Mouse (Mus musculus): Measurements from ENCODE around the gene Tbc1d17.
A peak's percentile ranks its signal among the peaks of the same experiment; 100 is the strongest.
"Not testable (repeated sequence)": the region's sequence is repeated elsewhere in the genome, so short reads cannot be mapped to it uniquely, and the experiment has no call there.

Tbc1d17 gene

GRCm38 (mm10) chr7:44848561-44849415, at the start of gene Tbc1d17, which contains the start of gene Akt1s1:
Gene Tbc1d17, minus strand, starts transcription at chr7:44849079.
Gene Akt1s1, plus strand, starts transcription at chr7:44848991.
- peak; percentile 98 for DNase-seq (ENCODE audit: low read depth in 2 of 2, low spot score in 2 of 2)

- DNase-seq (ENCODE audit: low read depth in 2 of 2, low spot score in 2 of 2) = no peak
Measured at GRCm38 (mm10) chr7:44898607-44899006, 49.7 kb upstream of the Tbc1d17 start.

DNA sequence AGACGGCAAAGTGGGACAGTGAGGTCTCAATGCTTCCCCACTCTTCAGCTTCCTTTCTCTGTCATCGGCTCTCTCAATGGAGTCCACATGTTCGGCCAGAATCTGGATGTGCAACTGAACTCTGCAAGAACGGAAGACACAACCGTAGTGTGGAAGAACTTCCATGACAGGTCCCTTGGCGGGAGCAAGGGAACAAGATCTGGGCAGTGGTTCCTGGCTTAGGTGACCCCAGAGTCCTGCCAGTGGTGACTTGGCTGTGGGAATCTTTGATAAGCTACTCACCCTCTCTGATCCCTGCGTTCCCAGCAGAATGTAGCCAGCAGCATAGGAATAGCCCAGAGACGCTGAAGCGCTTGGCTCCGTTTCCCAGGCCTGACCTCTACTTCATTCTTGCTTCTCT, 47.6 kb upstream of the Tbc1d17 start:
- no peak for DNase-seq (ENCODE audit: low read depth in 2 of 2, low spot score in 2 of 2)

DNA sequence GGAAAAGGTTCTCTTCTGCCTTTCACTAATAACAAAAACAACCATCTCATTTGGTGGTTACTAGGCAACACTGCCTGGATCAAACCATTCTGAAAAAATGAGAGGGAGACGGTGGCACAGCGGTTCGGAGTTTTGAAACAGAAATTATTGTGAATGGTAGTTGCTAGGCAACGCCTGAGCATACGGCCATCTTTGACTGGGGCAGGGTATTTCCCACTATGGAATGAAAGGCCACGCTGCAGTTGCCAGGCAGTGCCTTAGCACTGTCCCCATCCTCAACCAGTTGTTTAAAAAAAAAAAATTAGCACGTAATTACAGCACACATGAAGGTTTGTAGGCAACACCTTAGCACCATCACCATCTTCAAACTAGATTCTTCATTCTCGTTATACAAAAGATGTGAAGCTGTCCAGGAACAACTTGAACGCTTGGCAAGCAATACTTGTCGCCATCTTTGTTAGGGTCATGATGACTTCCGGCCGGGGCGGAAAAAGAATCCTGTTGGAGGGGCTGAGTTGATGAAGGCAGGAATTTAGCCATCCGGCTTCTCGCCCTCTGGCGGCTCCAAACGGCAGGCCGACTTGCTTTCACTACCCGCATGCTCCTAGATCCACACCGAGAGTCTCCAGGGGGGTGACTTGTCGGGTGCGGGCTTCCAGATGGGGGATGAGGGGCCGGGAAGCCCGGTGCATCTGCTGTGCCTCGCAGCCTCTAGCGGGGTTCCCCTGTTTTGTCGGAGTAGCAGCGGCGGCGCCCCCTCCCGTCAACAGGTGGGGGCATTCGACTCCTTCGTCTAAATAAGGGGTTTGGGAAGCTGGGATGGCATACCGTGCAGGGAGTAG, 46.9 kb upstream of the Tbc1d17 start, which contains the start of gene Fuz:
TSS of gene Fuz (plus strand) at position 487 of the 842 bp plus-strand sequence.
- peak; percentile 83 to 86 for DNase-seq (ENCODE audit: low read depth in 2 of 2, low spot score in 2 of 2)

GRCm38 (mm10) chr7:44895206-44895592, 46.3 kb upstream of the Tbc1d17 start:
- no peak for DNase-seq (ENCODE audit: low read depth in 2 of 2, low spot score in 2 of 2)

- DNase-seq (ENCODE audit: low read depth in 2 of 2, low spot score in 2 of 2) = no peak
Measured at GRCm38 (mm10) chr7:44894175-44894574, 45.3 kb upstream of the Tbc1d17 start.

GRCm38 (mm10) chr7:44893197-44893596, 44.3 kb upstream of the Tbc1d17 start:
- no peak for DNase-seq (ENCODE audit: low read depth in 2 of 2, low spot score in 2 of 2)

- DNase-seq (ENCODE audit: low read depth in 2 of 2, low spot score in 2 of 2) = peak; percentile 74 to 81
Measured at GRCm38 (mm10) chr7:44892276-44892921, 43.5 kb upstream of the Tbc1d17 start, which contains the start of gene Med25. Gene Med25, minus strand, starts transcription at chr7:44892712.

DNA sequence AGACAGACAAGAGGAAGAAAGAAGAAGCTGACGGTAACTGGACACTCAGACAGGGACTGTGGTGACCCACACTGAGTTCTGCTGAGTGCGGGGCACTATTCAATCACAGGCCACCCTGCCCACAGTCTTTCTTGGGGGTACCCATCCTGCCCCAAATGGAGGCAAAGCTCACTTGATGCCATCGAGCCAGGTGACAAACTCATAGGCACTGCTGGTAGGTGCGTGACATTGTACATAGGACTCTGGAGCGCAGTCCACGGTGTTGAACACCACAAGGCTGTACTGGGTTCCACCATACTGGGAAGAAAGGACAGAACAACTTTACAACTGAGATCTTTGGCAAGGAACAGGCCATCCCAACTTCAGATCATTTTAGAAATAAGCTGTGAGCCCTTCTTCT, 42.7 kb upstream of the Tbc1d17 start:
- no peak for DNase-seq (ENCODE audit: low read depth in 2 of 2, low spot score in 2 of 2)

GRCm38 (mm10) chr7:44890737-44891136, 41.9 kb upstream of the Tbc1d17 start:
- DNase-seq (ENCODE audit: low read depth in 2 of 2, low spot score in 2 of 2) = no peak

DNA sequence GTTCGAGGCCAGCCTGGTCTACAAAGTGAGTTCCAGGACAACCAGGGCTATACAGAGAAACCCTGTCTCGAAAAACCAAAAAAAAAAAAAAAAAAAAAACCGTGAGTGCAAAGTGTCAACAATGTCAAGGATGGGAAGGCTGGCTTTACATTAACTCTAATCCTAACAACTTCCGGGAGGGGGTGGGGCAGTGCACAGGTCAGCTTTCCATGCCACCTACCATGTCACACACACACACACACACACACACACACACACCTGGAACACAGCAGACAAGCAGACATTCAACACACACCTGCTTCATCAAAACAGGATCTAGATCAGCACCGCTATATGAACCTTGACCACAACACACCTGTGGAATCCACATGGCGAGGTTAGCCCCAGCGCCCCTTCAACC, 41.3 kb upstream of the Tbc1d17 start:
- no peak for DNase-seq (ENCODE audit: low read depth in 2 of 2, low spot score in 2 of 2)

GRCm38 (mm10) chr7:44888256-44889105, 39.6 kb upstream of the Tbc1d17 start:
- DNase-seq (ENCODE audit: low read depth in 2 of 2, low spot score in 2 of 2) = no peak

- no peak for DNase-seq (ENCODE audit: low read depth in 2 of 2, low spot score in 2 of 2)
Measured at GRCm38 (mm10) chr7:44886964-44887363, 38.1 kb upstream of the Tbc1d17 start.

DNA sequence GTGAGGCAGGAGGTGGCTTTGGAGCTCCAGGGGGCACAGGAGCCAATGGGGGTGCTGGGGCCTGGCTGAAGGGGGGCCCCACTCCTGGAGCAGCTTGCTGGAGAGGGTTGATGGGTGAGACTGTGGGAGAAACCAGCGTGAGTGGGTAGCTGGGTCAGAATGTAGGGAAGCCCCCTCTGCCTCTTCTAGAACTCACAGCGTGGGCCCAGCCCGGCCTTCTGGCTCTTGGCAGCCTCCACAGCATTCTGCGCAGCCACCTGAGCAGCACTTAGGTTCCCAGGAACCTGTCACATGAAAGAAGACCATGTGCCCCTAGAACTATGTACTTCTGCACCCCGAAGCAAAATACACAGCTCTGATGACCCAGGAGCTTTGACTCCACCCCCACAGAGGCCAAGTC, 35.8 kb upstream of the Tbc1d17 start:
- no peak for DNase-seq (ENCODE audit: low read depth in 2 of 2, low spot score in 2 of 2)

GRCm38 (mm10) chr7:44883036-44883435, 34.2 kb upstream of the Tbc1d17 start:
- DNase-seq (ENCODE audit: low read depth in 2 of 2, low spot score in 2 of 2) = no peak

GRCm38 (mm10) chr7:44877833-44878232, 29.0 kb upstream of the Tbc1d17 start:
- DNase-seq (ENCODE audit: low read depth in 2 of 2, low spot score in 2 of 2) = no peak

GRCm38 (mm10) chr7:44871774-44872173, 22.9 kb upstream of the Tbc1d17 start:
- not testable (repeated sequence) for DNase-seq (ENCODE audit: low read depth in 2 of 2, low spot score in 2 of 2)

DNA sequence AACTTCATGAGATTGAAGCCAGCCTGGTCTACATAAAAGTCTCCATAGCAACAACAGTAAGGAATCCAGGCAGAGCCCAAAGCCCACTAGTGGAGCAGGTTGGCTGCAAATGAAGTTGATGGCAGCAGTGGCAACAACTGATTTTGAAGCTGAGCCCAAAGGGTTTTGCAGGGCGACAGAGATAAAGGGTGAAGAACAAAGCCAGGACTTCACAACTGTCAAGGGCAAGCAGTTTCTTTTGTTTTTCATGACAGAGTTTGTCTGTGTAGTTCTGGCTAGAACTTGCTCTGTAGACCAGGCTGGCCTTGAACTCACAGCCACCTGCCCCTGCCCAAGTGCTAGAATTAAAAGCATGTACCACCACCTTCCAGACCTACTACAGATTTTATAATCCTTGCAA, 22.3 kb upstream of the Tbc1d17 start:
- no peak for DNase-seq (ENCODE audit: low read depth in 2 of 2, low spot score in 2 of 2)

GRCm38 (mm10) chr7:44870614-44871013, 21.7 kb upstream of the Tbc1d17 start:
- DNase-seq (ENCODE audit: low read depth in 2 of 2, low spot score in 2 of 2) = no peak

All from CD8-positive naive resting alpha-beta T cell, adult 2 months (primary cell).